Mouse (Mus musculus): ENCODE measurements at regions not wholly inside any gene's neighbourhood (a gene's known extent, or its start where the extent isn't known, plus 50 kb on each side); places are given as distances from the start of the nearest gene placed in this dataset.

GRCm38 (mm10) chrX:114690857-114691256 is 214.0 kb upstream of the Ube2dnl1 start:
- no peak for DNase-seq

- no peak for DNase-seq
Measured at GRCm38 (mm10) chrX:114694540-114694939, 210.3 kb upstream of the Ube2dnl1 start.

- peak; percentile 1 for DNase-seq
Measured at GRCm38 (mm10) chrX:114728211-114728610, 176.6 kb upstream of the Ube2dnl1 start.

All from embryo, embryonic 11 days (tissue).